Mouse (Mus musculus) forebrain, embryonic 14.5 days (tissue): ENCODE measurements at regions not wholly inside any gene's neighbourhood (a gene's known extent, or its start where the extent isn't known, plus 50 kb on each side); places are given as distances from the start of the nearest gene placed in this dataset.

Experiments used
- ATAC-seq: fragments of 200-750 bp; cut with Nextera tagmentation; 2 replicates; pipeline ENCODE4 v1.8.0; 2017; ENCODE audit warnings: mild to moderate bottlenecking, moderate library complexity
- DNase-seq: peaks from one replicate; pipeline ENCODE4 v3.0.0-alpha.2; 2015; ENCODE audit warnings: low spot score
- H3K27ac ChIP-seq: fragments of 300-500 bp; sonication (generic); 2 replicates; pipeline ENCODE4 v1.5.1; 2014; ENCODE audit warnings: low read depth, mild to moderate bottlenecking, control low read depth, low read length, moderate library complexity
- H3K27me3 ChIP-seq: fragments of 300-500 bp; sonication (generic); replicated peaks from 2 replicates; pipeline ENCODE4 v1.6.1; 2014; ENCODE audit warnings: low read length, control low read depth, mixed read lengths; ENCODE audit not compliant: control insufficient read depth, insufficient read depth
- H3K36me3 ChIP-seq: fragments of 300-500 bp; sonication (generic); 2 replicates; pipeline ENCODE4 v1.6.1; 2014; ENCODE audit warnings: low read length, control low read depth; ENCODE audit not compliant: control insufficient read depth, insufficient read depth
- H3K4me1 ChIP-seq: fragments of 300-500 bp; sonication (generic); 2 replicates; pipeline ENCODE4 v1.6.1; 2014; ENCODE audit warnings: antibody characterized with exemption, low read length, control low read depth; ENCODE audit not compliant: control insufficient read depth, insufficient read depth
- H3K4me2 ChIP-seq: fragments of 300-500 bp; sonication (generic); 2 replicates; pipeline ENCODE4 v1.6.1; 2014; ENCODE audit warnings: mild to moderate bottlenecking, control low read depth, low read length
- H3K4me3 ChIP-seq: fragments of 300-500 bp; sonication (generic); 2 replicates; pipeline ENCODE4 v1.5.1; 2014; ENCODE audit warnings: low read depth, low read length, control low read depth
- H3K9ac ChIP-seq: fragments of 300-500 bp; sonication (generic); 2 replicates; pipeline ENCODE4 v1.6.1; 2014; ENCODE audit warnings: mild to moderate bottlenecking, low read length, control low read depth, moderate library complexity
- H3K9me3 ChIP-seq: fragments of 300-500 bp; sonication (generic); replicated peaks from 2 replicates; pipeline ENCODE4 v1.6.1; 2016; ENCODE audit warnings: low read length, control low read depth, mixed read lengths; ENCODE audit not compliant: control insufficient read depth
- WGBS: fragments of 180-500 bp; shearing (Covaris S2); extraction: QIAGEN DNeasy Blood & Tissue Kit; methylation state at CpG from one replicate; pipeline ENCODE4 v1.1.7; 2014; 5-methylcytosine and 5-hydroxymethylcytosine counted together

DNA sequence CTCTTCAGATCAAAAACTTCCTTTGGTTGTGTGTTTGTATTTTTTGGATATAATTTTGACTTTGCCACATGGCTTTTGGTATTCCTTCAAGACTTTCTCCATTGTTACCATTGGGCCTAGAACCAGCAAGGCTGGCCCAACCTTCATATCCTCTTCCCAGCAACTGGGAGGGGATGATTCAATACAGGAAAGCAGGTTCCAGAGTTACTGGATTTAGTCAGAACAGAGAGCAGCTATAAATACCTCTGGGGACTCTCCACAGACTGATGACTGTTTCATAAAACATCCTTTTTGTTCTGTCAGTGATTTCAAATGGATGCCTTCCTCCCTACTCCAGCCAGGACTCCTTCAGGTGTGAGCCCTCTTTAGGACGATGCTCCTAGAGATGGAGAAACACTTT, 1361.4 kb downstream of the Gsdmc2 start:
- ATAC-seq (no peak), DNase-seq (no peak)
- H3K4me3 ChIP-seq: no peak overlapping the region
- H3K27me3 ChIP-seq: no peaks in the 10 kb centered on the region
- H3K9ac ChIP-seq: no peak overlapping the region
- H3K4me1 ChIP-seq: no peaks in the 10 kb centered on the region
- H3K27ac ChIP-seq: no peak overlapping the region
- WGBS: 83% methylated on average over 1 of the region's 1 CpGs
- H3K9me3 ChIP-seq: no peaks in the 10 kb centered on the region
- H3K36me3 ChIP-seq: no peaks in the 10 kb centered on the region
- no peak overlapping the region for H3K4me2 ChIP-seq

GRCm38 (mm10) chr15:62482357-62482756, 1362.6 kb downstream of the Gsdmc2 start:
- Histone ChIP-seq H3K27ac (no peak overlapping the region), H3K4me3 (no peak overlapping the region), H3K9ac (no peak overlapping the region), H3K9me3 (no peaks in the 10 kb centered on the region), H3K36me3 (no peaks in the 10 kb centered on the region), H3K27me3 (no peaks in the 10 kb centered on the region), H3K4me2 (no peak overlapping the region), H3K4me1 (no peaks in the 10 kb centered on the region)
- ATAC-seq (no peak), DNase-seq (no peak)
- 82% methylated on average over 7 of the region's 7 CpGs for WGBS

- WGBS: 83% methylated on average over 2 of the region's 2 CpGs
- Histone ChIP-seq H3K4me1 (no peaks in the 10 kb centered on the region), H3K27me3 (no peaks in the 10 kb centered on the region), H3K9ac (no peak overlapping the region), H3K4me3 (no peak overlapping the region), H3K9me3 (no peaks in the 10 kb centered on the region), H3K27ac (no peak overlapping the region), H3K36me3 (no peaks in the 10 kb centered on the region), H3K4me2 (no peak overlapping the region)
- no peak for DNase-seq
- no peak for ATAC-seq
Measured at GRCm38 (mm10) chr15:62477779-62478178, 1367.2 kb downstream of the Gsdmc2 start.

- WGBS: 83% methylated on average over 4 of the region's 4 CpGs
- H3K4me3 ChIP-seq: no peak overlapping the region
Measured at GRCm38 (mm10) chr15:62476452-62476851, 1368.5 kb downstream of the Gsdmc2 start.

GRCm38 (mm10) chr15:62470683-62471331, 1374.2 kb downstream of the Gsdmc2 start:
- Histone ChIP-seq H3K27me3 (no peaks in the 10 kb centered on the region), H3K27ac (no peak overlapping the region), H3K9ac (no peak overlapping the region), H3K4me1 (no peaks in the 10 kb centered on the region), H3K4me3 (no peak overlapping the region), H3K9me3 (no peaks in the 10 kb centered on the region), H3K36me3 (no peaks in the 10 kb centered on the region), H3K4me2 (no peak overlapping the region)
- ATAC-seq (no peak), DNase-seq (peak; percentile 6)
- 20% methylated on average over 7 of the region's 7 CpGs for WGBS

More at GRCm38 (mm10) chr15:62476452-62476851, 1368.5 kb downstream of the Gsdmc2 start:
- Histone ChIP-seq H3K36me3 (no peaks in the 10 kb centered on the region), H3K27ac (no peak overlapping the region), H3K4me2 (no peak overlapping the region), H3K9me3 (no peaks in the 10 kb centered on the region), H3K4me1 (no peaks in the 10 kb centered on the region), H3K9ac (no peak overlapping the region), H3K27me3 (no peaks in the 10 kb centered on the region)
- ATAC-seq: no peak
- DNase-seq: no peak

DNA sequence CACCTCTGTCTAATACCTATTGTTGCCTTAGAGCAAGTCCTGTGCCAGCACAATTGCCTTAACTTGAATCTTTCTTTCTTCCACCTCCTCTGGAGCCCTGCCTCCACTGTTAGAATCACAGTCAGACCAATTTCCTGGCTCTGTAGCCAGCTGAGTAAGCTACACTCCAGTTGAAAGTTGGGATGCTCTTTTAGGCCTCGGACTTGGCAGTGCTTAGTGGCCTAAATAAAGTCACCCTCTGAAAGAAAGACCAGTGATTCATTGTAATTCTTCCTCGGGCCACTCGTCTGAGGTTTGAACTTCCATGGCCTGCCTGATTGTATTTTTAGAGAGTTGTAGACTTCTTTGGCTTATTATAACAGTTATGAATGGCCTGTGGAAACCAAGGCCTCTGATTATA, 1376.9 kb downstream of the Gsdmc2 start:
- no peak overlapping the region for H3K4me2 ChIP-seq
- no peak overlapping the region for H3K4me3 ChIP-seq
- 64% methylated on average over 3 of the region's 3 CpGs for WGBS
- ATAC-seq (no peak), DNase-seq (no peak)
- H3K9ac ChIP-seq: no peak overlapping the region
- no peaks in the 10 kb centered on the region for H3K9me3 ChIP-seq
- H3K27me3 ChIP-seq: no peaks in the 10 kb centered on the region
- H3K27ac ChIP-seq: no peak overlapping the region
- no peaks in the 10 kb centered on the region for H3K36me3 ChIP-seq
- H3K4me1 ChIP-seq: peaks cover 2% of the 10 kb centered on the region; the same call in 1 of the 2 replicates

DNA sequence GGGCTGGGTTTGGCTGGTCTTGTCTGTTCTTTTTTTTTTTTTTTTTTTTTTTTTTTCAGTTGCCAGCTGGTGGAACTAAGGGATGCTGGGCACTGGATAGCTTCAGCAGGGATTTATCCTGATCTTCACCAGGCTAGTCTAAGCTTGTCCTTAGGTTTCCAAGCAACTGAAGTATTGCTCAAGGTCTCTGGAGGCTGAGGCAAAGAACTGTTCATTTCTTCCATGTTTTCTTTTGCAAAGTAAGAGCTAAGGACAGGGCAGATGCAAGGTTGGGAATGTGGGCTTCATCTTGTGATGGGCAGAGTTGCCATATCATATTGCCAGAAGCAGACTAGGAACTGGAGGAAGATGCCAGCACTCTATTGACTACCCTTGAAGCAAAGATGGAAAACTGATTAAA, 1378.1 kb downstream of the Gsdmc2 start:
- ATAC-seq: no peak

DNA sequence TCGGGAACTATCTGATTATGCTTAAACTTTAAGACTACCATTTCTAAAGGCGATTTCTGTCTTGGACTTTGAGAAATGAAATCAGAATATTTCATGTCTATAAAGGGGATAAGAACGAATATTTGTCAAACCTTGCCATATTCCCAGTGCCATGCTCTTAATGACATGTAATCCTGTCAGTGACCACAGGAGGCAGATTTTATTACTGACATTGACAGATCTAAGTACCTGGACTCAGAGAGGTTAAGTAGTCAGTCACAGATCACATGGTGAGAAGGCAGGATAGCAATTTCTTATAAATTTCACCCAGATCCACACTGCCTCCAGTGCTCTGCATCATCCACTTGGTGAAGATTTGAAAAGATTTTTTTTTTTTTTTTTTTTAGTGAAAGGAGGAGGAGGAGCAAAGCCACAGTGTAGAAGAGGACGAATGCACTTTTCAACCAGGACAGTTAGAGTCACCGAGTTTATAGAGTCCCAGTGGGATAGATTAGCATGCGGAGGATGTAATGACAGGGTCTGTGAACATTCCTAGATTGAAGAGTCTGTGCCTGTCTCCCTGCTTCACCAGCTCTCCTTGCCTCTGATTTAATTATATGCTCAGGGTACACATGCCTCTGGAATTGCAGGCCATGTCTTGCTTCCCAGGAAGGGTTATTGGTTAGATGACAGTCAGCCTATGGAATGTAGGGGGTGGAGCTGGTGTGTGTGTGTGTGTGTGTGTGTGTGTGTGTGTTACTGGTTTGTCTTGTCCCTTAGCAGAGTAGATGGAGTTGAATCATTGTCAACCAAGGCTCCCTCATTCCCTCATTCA, 1379.7 kb downstream of the Gsdmc2 start:
- no peak overlapping the region for H3K9ac ChIP-seq
- DNase-seq (no peak), ATAC-seq (no peak)
- H3K27me3 ChIP-seq: no peaks in the 10 kb centered on the region
- H3K27ac ChIP-seq: no peak overlapping the region
- 84% methylated on average over 6 of the region's 6 CpGs for WGBS
- no peaks in the 10 kb centered on the region for H3K9me3 ChIP-seq
- H3K4me1 ChIP-seq: peaks cover 4% of the 10 kb centered on the region
- no peak overlapping the region for H3K4me2 ChIP-seq
- H3K4me3 ChIP-seq: no peak overlapping the region
- no peaks in the 10 kb centered on the region for H3K36me3 ChIP-seq

More for the DNA sequence above, 1378.1 kb downstream of the Gsdmc2 start:
- Histone ChIP-seq H3K27ac (no peak overlapping the region), H3K9me3 (no peaks in the 10 kb centered on the region), H3K4me2 (no peak overlapping the region), H3K9ac (no peak overlapping the region), H3K4me3 (no peak overlapping the region), H3K36me3 (no peaks in the 10 kb centered on the region), H3K4me1 (peaks cover 4% of the 10 kb centered on the region), H3K27me3 (no peaks in the 10 kb centered on the region)
- DNase-seq: no peak

GRCm38 (mm10) chr15:62462698-62463097, 1382.3 kb downstream of the Gsdmc2 start:
- H3K9me3 ChIP-seq: no peaks in the 10 kb centered on the region
- peak; percentile 90 for ATAC-seq
- H3K9ac ChIP-seq: no peak overlapping the region
- WGBS: 5% methylated on average over 3 of the region's 3 CpGs
- H3K4me1 ChIP-seq: peaks cover 4% of the 10 kb centered on the region
- H3K27me3 ChIP-seq: no peaks in the 10 kb centered on the region
- H3K36me3 ChIP-seq: no peaks in the 10 kb centered on the region
- H3K4me3 ChIP-seq: no peak overlapping the region
- peak; percentile 84 for DNase-seq
- H3K27ac ChIP-seq: peak overlapping the region; percentile 64; the same call in 1 of the 2 replicates
- H3K4me2 ChIP-seq: no peak overlapping the region
